Mouse (Mus musculus): ENCODE results near the gene Pabpc1l. TPM values are rescaled to one million over a fixed set of nuclear protein-coding genes. Genes with fewer than 3 reads are reported as not detected.

Gene Pabpc1l
- total and polyA plus RNA-seq, 3 experiments, result 0.47 to 0.96 (median 0.76) TPM

DNA sequence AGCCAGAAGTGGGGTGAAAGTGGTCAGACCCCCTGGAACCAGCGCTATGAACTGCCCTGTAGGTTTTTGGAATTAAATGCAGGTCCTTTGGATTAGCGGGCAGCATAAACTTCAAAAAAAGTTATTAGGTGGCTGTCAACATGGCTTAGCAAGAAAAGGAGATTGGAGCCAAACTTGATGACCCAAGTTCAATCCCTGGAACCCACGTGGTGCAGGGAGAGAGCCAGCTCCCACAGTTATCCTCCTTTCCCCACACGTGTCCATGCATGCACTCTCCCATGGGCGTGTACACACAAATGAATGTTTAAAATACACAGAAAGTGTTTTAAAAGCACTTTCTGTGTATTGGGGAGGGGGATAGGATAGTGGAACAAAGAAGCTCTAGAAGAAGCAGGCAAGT lies 14.8 kb upstream of the Pabpc1l start:
- dilution Hi-C loops (cut with MboI; ENCODE audit: extremely low pct_ligation_motif_present, extremely low pct_unique_long_range_greater_than_20kb, low sequenced_read_pairs) (no loop called here), in situ Hi-C loops (cut with MboI; ENCODE audit: low pct_ligation_motif_present, low pct_unique_long_range_greater_than_20kb, low sequenced_read_pairs) (no loop called here)
- H3K9ac ChIP-seq (ENCODE audit: insufficient read depth, low read depth), result no peak overlapping the region
- H3K27ac ChIP-seq (ENCODE audit: insufficient read depth, low read depth), result no peak overlapping the region
- peaks cover 3% of the 10 kb centered on the region for H3K9me3 ChIP-seq (replicated peaks; ENCODE audit: low read length)
- no peak for TF ChIP-seq E2F4 (IDR thresholded peaks at IDR 0.05; ENCODE audit: insufficient replicate concordance, low read depth, low read length)
- TF ChIP-seq TBP (conservative IDR thresholded peaks at IDR 0.05; ENCODE audit: low read depth, low read length), result no peak
- TF ChIP-seq MEF2A (IDR thresholded peaks at IDR 0.05; ENCODE audit: borderline replicate concordance, low read depth, low read length), result no peak
- no peak for TF ChIP-seq MAFK (IDR thresholded peaks at IDR 0.05; ENCODE audit: insufficient replicate concordance, low read length)
- no peak for TF ChIP-seq NELFE (IDR thresholded peaks at IDR 0.05; ENCODE audit: low read depth, low read length)
- no peak for TF ChIP-seq MYC (IDR thresholded peaks at IDR 0.05; ENCODE audit: low read depth, low read length)
- TF ChIP-seq MXI1 (IDR thresholded peaks at IDR 0.05; ENCODE audit: low read depth, low read length), result no peak
- TF ChIP-seq BHLHE40 (IDR thresholded peaks at IDR 0.05; ENCODE audit: low read depth, low read length), result no peak
- TF ChIP-seq ZMIZ1 (IDR thresholded peaks at IDR 0.05; ENCODE audit: low read depth, low read length), result no peak
- DNase-seq (ENCODE audit: extremely low read depth), result no peak
- no peaks in the 10 kb centered on the region for H3K27me3 ChIP-seq (replicated peaks)
- H3K4me1 ChIP-seq (ENCODE audit: control insufficient read depth in 1 of 2, insufficient read depth in 2 of 2), result peaks cover 10 to 29% of the 10 kb centered on the region in 2 experiments
- H3K36me3 ChIP-seq (replicated peaks in 1 of 2; ENCODE audit: control insufficient read depth in 1 of 2, insufficient read depth in 1 of 2, low read length in 1 of 2), result peaks cover 35 to 77% of the 10 kb centered on the region in 2 experiments
- H3K79me2 ChIP-seq (replicated peaks; ENCODE audit: control insufficient read depth, extremely low read depth, insufficient read depth, poor library complexity, severe bottlenecking), result peaks cover 53% of the 10 kb centered on the region
- H3K4me2 ChIP-seq (ENCODE audit: insufficient read depth, low read depth, poor library complexity, severe bottlenecking), result no peak overlapping the region
- H3K4me3 ChIP-seq (replicated peaks in 1 of 3; ENCODE audit: low read depth in 2 of 3, low read length in 2 of 3, poor library complexity in 1 of 3), result no peak overlapping the region

- Histone ChIP-seq H3K9ac (ENCODE audit: insufficient read depth, low read depth) (no peak overlapping the region), H3K79me2 (replicated peaks; ENCODE audit: control insufficient read depth, extremely low read depth, insufficient read depth, poor library complexity, severe bottlenecking) (peaks cover 49% of the 10 kb centered on the region), H3K27me3 (replicated peaks) (no peaks in the 10 kb centered on the region), H3K27ac (ENCODE audit: insufficient read depth, low read depth) (no peak overlapping the region), H3K4me3 (replicated peaks in 1 of 3; ENCODE audit: low read depth in 2 of 3, low read length in 2 of 3, poor library complexity in 1 of 3) (no peak overlapping the region), H3K9me3 (replicated peaks; ENCODE audit: low read length) (peaks cover 3% of the 10 kb centered on the region), H3K4me2 (ENCODE audit: insufficient read depth, low read depth, poor library complexity, severe bottlenecking) (no peak overlapping the region), H3K4me1 (ENCODE audit: control insufficient read depth in 1 of 2, insufficient read depth in 2 of 2) (peaks cover 10 to 25% of the 10 kb centered on the region in 2 experiments), H3K36me3 (replicated peaks in 1 of 2; ENCODE audit: control insufficient read depth in 1 of 2, insufficient read depth in 1 of 2, low read length in 1 of 2) (peaks cover 39 to 78% of the 10 kb centered on the region in 2 experiments)
- TF ChIP-seq GABPA (IDR thresholded peaks at IDR 0.05; ENCODE audit: insufficient replicate concordance, low read depth, low read length) (no peak), MYC (IDR thresholded peaks at IDR 0.05; ENCODE audit: low read depth, low read length) (no peak), ETS1 (conservative IDR thresholded peaks at IDR 0.05; ENCODE audit: low read depth, low read length) (no peak), JUND (conservative IDR thresholded peaks at IDR 0.05; ENCODE audit: low read depth, low read length) (no peak), USF2 (conservative IDR thresholded peaks at IDR 0.05; ENCODE audit: low read depth, low read length) (no peak), PAX5 (IDR thresholded peaks at IDR 0.05; ENCODE audit: low read length) (no peak), NELFE (IDR thresholded peaks at IDR 0.05; ENCODE audit: low read depth, low read length) (no peak), KAT2A (IDR thresholded peaks at IDR 0.05; ENCODE audit: insufficient replicate concordance, low read length) (no peak), IRF4 (IDR thresholded peaks at IDR 0.05; ENCODE audit: low read depth, low read length) (no peak), TCF12 (IDR thresholded peaks at IDR 0.05; ENCODE audit: low read depth, low read length) (no peak), POLR2AphosphoS2 (IDR thresholded peaks at IDR 0.05; ENCODE audit: low read depth, low read length) (no peak), TBP (conservative IDR thresholded peaks at IDR 0.05; ENCODE audit: low read depth, low read length) (no peak), SIN3A (IDR thresholded peaks at IDR 0.05; ENCODE audit: low read length) (no peak), UBTF (IDR thresholded peaks at IDR 0.05; ENCODE audit: low read depth, low read length) (no peak), RAD21 (IDR thresholded peaks at IDR 0.05; ENCODE audit: low read depth, low read length) (no peak), POLR2A (IDR thresholded peaks at IDR 0.05; ENCODE audit: low read depth, low read length) (no peak), E2F4 (IDR thresholded peaks at IDR 0.05; ENCODE audit: insufficient replicate concordance, low read depth, low read length) (no peak)
- DNase-seq (ENCODE audit: extremely low read depth), result no peak
- dilution Hi-C loops (cut with MboI; ENCODE audit: extremely low pct_ligation_motif_present, extremely low pct_unique_long_range_greater_than_20kb, low sequenced_read_pairs), result no loop called here
- in situ Hi-C loops (cut with MboI; ENCODE audit: low pct_ligation_motif_present, low pct_unique_long_range_greater_than_20kb, low sequenced_read_pairs), result no loop called here
Observed at GRCm38 (mm10) chr2:164010944-164011343, 14.3 kb upstream of the Pabpc1l start.

Measured in CH12.LX (cell line).